Mouse (Mus musculus): ENCODE data around the gene Pde8b.

Pde8b gene

DNA sequence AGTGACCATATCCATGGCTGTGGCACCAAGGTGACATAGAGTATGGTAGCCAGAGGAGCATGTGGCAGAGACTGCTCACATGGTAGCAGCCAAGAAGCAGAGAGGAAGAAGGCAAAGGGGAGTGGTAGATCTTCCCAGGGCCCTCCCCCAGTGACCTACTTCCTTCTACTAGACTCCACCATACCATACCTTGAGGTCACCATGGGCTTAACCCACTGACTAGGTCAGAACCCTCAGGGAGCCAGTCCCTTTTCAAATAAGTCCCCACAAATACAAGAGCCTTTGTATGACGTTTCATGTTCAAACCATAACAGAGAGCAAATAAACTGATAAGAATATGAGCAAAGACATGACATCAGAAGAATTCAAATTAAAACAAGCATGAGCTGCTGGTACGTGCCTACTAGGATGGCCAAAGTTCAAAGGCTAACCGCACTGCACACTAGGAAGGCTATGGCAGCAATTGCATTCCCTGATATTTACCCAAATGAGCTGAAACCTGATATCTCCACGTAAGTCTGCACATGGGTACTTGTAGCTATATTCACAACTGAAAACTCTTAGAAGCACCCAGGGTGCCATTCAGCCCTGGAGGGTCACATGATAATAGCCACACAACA is 109.6 kb downstream of the Pde8b start:
- no peak for DNase-seq (ENCODE audit: low spot score in 2 of 2)

GRCm38 (mm10) chr13:95135326-95136150 is 114.6 kb downstream of the Pde8b start:
- DNase-seq (ENCODE audit: low spot score in 2 of 2) = no peak

DNA sequence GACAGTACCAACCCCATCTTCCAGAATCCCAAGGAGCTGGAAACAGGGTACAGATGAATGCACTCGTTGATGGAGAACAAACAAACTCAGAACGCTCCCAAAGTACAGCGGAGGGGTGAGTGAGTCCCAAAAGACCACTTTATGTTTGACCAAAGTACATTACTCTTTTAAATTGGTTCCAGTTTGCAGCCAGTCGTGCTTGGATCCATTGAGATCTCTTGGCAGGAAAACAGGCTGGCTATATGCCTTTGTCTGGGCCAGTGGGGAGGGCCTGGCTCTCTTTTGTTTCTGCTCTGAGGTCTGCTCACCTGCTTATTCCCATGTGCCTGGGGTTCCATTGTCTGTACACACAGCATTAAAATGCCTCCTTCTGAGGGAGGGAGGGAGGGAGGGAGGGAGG is 118.3 kb downstream of the Pde8b start:
- DNase-seq (ENCODE audit: low spot score in 2 of 2) = no peak

- DNase-seq (ENCODE audit: low spot score in 2 of 2) = no peak
Observed at GRCm38 (mm10) chr13:95131041-95131440, 119.1 kb downstream of the Pde8b start.

- no peak for DNase-seq (ENCODE audit: low spot score in 2 of 2)
Observed at GRCm38 (mm10) chr13:95127288-95127687, 122.8 kb downstream of the Pde8b start.

- no peak for DNase-seq (ENCODE audit: low spot score in 2 of 2)
Observed at GRCm38 (mm10) chr13:95126801-95127200, 123.3 kb downstream of the Pde8b start.

DNA sequence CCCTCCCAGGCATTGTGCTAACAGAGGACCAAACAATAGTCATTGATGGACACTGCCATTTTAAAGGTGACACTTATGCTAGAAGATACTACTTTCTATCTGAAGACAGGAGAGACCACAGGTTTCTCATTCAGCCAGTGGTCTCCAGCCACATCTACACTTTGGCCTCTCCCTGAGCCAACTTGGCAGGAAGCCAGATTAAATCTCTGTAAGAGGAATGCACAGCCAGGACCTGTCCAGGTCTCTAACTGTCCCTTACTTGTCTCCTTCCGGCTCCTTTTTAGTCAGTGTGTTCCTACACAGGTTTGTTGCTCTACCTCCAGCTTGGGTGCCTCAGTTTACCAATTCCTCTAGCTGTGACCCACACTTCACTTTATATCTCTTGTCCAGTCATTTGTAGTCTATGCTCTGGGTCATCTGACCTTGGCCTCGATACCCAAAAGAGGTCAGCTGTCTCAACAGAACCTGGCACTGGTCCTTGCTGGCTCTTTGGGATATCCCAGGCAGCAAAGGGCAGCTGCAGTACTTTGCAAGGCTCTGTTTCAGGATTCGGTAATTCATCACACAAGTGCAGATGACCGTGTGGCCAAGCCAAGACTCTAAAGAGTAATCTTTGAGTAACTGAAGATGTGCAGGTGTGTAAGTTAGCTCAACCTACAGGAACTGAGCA is 124.5 kb downstream of the Pde8b start:
- DNase-seq (ENCODE audit: low spot score in 2 of 2) = no peak

DNA sequence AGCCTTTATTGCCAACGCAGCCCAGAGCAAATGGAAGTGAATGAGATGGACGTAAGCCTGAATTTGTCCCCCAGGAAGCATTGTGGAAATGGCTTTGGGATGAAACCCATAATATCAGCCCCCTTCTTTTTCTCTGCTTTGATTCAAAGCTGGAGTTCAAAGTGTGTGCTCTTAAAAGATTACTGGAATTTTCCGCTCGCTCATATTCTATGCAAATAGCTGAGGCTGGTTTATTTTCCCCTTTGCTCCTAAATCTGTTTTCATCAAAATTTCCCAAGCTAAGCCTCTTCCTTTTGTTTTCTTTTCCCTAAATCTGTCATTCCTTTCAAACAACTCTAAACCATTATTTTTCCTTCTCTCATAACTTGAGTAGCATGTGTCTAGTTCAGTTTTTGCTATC is 129.6 kb downstream of the Pde8b start:
- DNase-seq (ENCODE audit: low spot score in 2 of 2) = no peak

DNA sequence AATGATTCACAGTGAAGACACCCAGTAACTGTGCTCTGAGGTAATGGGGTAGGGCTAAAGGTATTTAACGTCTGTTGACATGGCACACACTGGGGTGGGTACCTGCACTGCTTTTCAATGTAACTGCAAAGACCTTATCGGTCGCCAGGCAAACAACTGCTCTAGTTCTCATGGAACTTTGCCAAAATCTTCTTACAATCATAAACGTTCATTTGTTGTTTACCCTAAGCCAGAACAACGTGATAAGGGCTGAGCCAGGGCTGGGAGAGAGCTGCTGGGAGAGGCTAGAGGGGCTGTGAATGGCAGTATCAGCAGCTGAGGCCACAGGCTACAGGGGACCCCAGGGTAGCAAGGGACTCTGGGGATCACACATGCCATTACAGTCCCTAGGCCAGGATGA is 136.4 kb downstream of the Pde8b start:
- no peak for DNase-seq (ENCODE audit: low spot score in 2 of 2)

DNA sequence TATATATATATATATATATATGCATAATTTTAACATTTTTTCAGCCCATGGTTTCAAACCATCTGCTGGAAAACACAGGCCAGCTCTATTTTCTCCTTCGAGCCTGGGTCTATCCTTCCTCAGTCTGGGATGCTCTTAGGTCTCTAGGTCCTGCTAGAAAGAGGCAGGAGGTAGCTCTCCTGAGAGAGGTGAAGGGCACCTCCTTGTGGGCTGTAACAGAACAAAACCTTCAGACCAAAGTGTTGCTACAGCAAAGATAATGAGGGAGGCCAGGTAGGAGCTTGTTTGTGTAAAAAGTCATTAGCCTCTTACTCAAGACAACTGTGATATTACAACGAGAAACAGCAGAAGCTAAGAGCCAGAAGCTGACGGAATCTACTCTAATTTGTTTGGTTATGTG is 140.6 kb downstream of the Pde8b start:
- no peak for DNase-seq (ENCODE audit: low spot score in 2 of 2)

GRCm38 (mm10) chr13:95108035-95108434 is 142.1 kb downstream of the Pde8b start:
- no peak for DNase-seq (ENCODE audit: low spot score in 2 of 2)

- no peak for DNase-seq (ENCODE audit: low spot score in 2 of 2)
Observed at GRCm38 (mm10) chr13:95104865-95105264, 145.3 kb downstream of the Pde8b start.

DNA sequence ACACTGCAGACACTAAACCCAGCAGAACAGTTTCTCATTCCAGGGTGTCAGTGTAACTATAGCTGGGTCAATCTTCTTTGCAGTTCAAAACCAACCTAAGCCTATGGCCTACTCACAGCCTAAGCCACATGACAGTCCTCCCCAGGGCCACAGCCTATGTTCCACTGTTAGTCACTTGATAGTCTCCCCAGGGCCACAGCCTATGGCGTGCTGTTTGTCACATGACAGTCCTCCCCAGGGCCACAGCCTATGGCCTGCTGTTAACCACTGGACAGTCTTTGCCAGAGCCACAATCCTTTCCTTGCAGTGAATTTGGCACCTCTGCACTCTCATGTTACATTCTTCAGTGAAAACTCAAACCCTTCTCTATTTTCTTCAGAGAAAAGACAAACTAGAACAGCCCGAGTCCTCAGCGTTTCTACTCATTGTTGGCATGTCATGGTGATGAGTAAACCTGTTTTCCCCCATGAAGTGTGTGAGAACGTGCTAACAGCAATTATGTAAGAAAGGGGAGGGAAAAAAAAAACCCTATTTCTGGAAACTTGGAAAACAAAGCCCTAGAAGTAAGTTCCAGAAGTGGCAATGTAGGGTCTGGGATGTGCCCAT is 147.0 kb downstream of the Pde8b start:
- no peak for DNase-seq (ENCODE audit: low spot score in 2 of 2)

DNA sequence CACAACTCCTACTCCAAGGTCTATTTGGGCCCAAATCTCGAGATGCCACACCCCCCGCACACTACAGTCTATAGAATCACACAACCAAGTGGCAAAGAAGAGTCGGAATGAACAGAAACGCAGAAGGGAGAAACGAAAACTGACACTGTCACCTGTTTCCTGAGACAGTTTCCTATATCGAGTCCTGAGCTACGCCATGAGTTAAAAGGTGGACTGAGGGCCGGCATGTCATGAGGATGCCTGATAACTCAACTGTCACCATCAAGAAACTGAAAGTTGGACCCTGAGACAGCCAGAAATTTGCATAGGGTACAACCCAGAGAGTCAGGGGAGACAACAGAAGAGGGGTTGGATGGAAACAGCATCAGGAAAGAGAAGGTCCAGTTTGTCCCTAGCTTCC is 148.8 kb downstream of the Pde8b start:
- no peak for DNase-seq (ENCODE audit: low spot score in 2 of 2)

- DNase-seq (ENCODE audit: low spot score in 2 of 2) = no peak
Observed at GRCm38 (mm10) chr13:95098931-95099720, 151.0 kb downstream of the Pde8b start.

GRCm38 (mm10) chr13:95096646-95097045 is 153.5 kb downstream of the Pde8b start:
- DNase-seq (ENCODE audit: low spot score in 2 of 2) = no peak

DNA sequence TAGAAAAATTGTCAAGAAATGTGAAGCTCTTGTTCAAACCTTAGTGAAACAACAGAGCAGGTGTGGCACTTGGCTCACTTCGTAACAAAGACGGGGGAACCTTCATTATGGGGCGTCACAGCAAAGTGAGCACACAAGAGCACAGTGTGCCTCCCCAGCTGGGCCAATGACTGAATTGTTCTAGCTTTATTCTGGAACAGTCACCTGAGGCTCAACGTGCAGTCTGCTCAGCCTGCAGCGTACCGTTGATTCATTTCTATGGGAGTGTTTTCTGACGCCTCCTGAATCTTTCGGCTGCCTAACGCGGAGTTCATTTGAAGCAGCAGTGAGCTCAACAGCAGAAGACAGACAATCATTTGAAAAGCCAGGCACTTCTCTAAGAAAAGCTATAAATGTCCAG is 154.3 kb downstream of the Pde8b start:
- DNase-seq (ENCODE audit: low spot score in 2 of 2) = no peak

- no peak for DNase-seq (ENCODE audit: low spot score in 2 of 2)
Observed at GRCm38 (mm10) chr13:95091546-95092445, 158.3 kb downstream of the Pde8b start.

- DNase-seq (ENCODE audit: low spot score in 2 of 2) = no peak
Observed at GRCm38 (mm10) chr13:95087358-95087787, 162.8 kb downstream of the Pde8b start.

- DNase-seq (ENCODE audit: low spot score in 2 of 2) = no peak
Observed at GRCm38 (mm10) chr13:95086033-95086432, 164.1 kb downstream of the Pde8b start.

- DNase-seq (ENCODE audit: low spot score in 2 of 2) = no peak
Observed at GRCm38 (mm10) chr13:95082611-95083010, 167.5 kb downstream of the Pde8b start.

Data from natural killer cell, adult 2 months (primary cell).